Mouse (Mus musculus) stomach, embryonic 16.5 days (tissue): ENCODE results near the gene Ints14. TPM values are rescaled to one million over a fixed set of nuclear protein-coding genes. Genes with fewer than 3 reads are reported as not detected.

Experiments
- ATAC-seq: fragments of 200-750 bp; cut with Nextera tagmentation; 2 replicates; pipeline ENCODE4 v1.8.0; 2017; ENCODE audit warnings: moderate number of reproducible peaks, moderate TSS enrichment; ENCODE audit not compliant: insufficient read depth, low FRiP score
- H3K27ac ChIP-seq: fragments of 300-500 bp; sonication (generic); 2 replicates; pipeline ENCODE4 v1.5.1; 2014; ENCODE audit warnings: low read length
- H3K27me3 ChIP-seq: fragments of 300-500 bp; sonication (generic); 2 replicates; pipeline ENCODE4 v1.6.1; 2014; ENCODE audit warnings: low read length, control low read depth, mixed read lengths; ENCODE audit not compliant: control insufficient read depth, insufficient read depth
- H3K36me3 ChIP-seq: fragments of 300-500 bp; sonication (generic); 2 replicates; pipeline ENCODE4 v1.6.1; 2014; ENCODE audit warnings: low read length; ENCODE audit not compliant: control insufficient read depth, insufficient read depth
- H3K4me1 ChIP-seq: fragments of 300-500 bp; sonication (generic); 2 replicates; pipeline ENCODE4 v1.6.1; 2014; ENCODE audit warnings: low read length, control low read depth, mixed read lengths; ENCODE audit not compliant: control insufficient read depth, insufficient read depth
- H3K4me2 ChIP-seq: fragments of 300-500 bp; sonication (generic); 2 replicates; pipeline ENCODE4 v1.6.1; 2014; ENCODE audit warnings: low read depth, low read length, mixed read lengths
- H3K4me3 ChIP-seq: fragments of 300-500 bp; sonication (generic); replicated peaks from 2 replicates; pipeline ENCODE4 v1.5.1; 2014; ENCODE audit warnings: mild to moderate bottlenecking, low read length
- H3K9ac ChIP-seq: fragments of 300-500 bp; sonication (generic); 2 replicates; pipeline ENCODE4 v1.6.1; 2014; ENCODE audit warnings: low read length
- H3K9me3 ChIP-seq: fragments of 300-500 bp; sonication (generic); replicated peaks from 2 replicates; pipeline ENCODE4 v1.6.1; 2016; ENCODE audit warnings: low read length, control low read depth; ENCODE audit not compliant: control insufficient read depth
- WGBS: fragments of 180-500 bp; shearing (Covaris S2); extraction: QIAGEN DNeasy Blood & Tissue Kit; methylation state at CpG from one replicate; pipeline ENCODE4 v1.1.7; 2014; 5-methylcytosine and 5-hydroxymethylcytosine counted together
- polyA plus RNA-seq: library from polyadenylated mRNA; unstranded; fragments of >200 nt; fragmentation: Nextera tagmentation; extraction: Ambion mirVana; gene quantifications from 2 replicates; pipeline ENCODE4 v1.2.1, GENCODE M21; 2015

Gene Ints14
- polyA plus RNA-seq, 1 experiment from 2014 or later = 46.5 TPM

- Histone ChIP-seq H3K4me2 (no peak overlapping the region), H3K4me1 (no peaks in the 10 kb centered on the region), H3K4me3 (no peak overlapping the region), H3K36me3 (peaks cover 2% of the 10 kb centered on the region), H3K9me3 (no peaks in the 10 kb centered on the region; the same call in 1 of the 2 replicates), H3K27me3 (no peaks in the 10 kb centered on the region), H3K9ac (no peak overlapping the region), H3K27ac (no peak overlapping the region)
- no peak for ATAC-seq
- 91% methylated on average over 8 of the region's 8 CpGs for WGBS
Measured at GRCm38 (mm10) chr9:65005737-65006136, 45.0 kb downstream of the Ints14 start.

DNA sequence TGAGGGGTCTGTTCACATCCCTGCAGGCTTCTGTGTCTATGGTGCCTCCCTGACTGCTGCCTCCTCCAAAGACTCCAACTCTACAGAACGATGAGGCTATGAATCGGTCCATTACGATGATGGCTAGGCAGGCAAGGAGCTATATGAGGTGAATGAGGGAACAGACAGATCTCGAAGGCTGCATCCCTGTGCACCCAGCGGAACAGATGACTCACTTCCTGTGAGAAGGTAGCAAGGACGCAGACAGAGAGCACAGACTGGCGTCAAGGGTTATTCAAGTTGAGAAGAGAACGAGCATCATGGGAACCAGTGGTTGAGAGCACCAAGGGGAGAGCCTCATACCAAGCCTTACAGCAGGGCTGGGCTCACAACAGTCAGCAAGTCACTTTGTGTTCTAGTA, 49.9 kb downstream of the Ints14 start:
- Histone ChIP-seq H3K4me1 (no peaks in the 10 kb centered on the region), H3K27me3 (no peaks in the 10 kb centered on the region), H3K36me3 (peaks cover 2% of the 10 kb centered on the region; the same call in 1 of the 2 replicates), H3K27ac (no peak overlapping the region), H3K4me3 (no peak overlapping the region), H3K9ac (no peak overlapping the region), H3K4me2 (no peak overlapping the region), H3K9me3 (no peaks in the 10 kb centered on the region; the same call in 1 of the 2 replicates)
- ATAC-seq = no peak
- WGBS = 83% methylated on average over 8 of the region's 8 CpGs

DNA sequence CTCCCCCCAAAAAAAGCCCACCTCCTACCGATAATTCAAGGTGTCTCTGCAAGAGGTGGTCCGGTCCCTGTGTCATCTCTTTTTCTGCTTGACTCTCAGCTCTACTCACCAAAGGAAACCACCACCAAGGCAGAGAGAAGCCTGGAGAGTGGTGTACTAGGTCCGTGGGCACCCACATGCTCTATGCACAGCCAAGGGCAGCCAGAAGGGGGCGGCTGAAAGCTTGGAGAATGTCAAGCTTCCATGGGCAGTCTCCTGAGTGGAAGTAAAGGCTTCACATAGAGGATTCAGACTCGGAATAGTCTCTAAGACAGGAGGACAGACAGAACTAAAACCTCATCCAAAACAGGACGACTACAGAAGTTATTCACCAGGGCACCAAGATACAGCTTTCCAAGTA, 50.6 kb downstream of the Ints14 start:
- H3K27ac ChIP-seq = no peak overlapping the region
- no peak overlapping the region for H3K4me2 ChIP-seq
- no peaks in the 10 kb centered on the region for H3K27me3 ChIP-seq
- 60% methylated on average over 6 of the region's 6 CpGs for WGBS
- no peak overlapping the region for H3K4me3 ChIP-seq
- no peak overlapping the region for H3K9ac ChIP-seq
- peaks cover 6% of the 10 kb centered on the region; the same call in 1 of the 2 replicates for H3K4me1 ChIP-seq
- no peaks in the 10 kb centered on the region; the same call in 1 of the 2 replicates for H3K9me3 ChIP-seq
- peaks cover 2% of the 10 kb centered on the region; the same call in 1 of the 2 replicates for H3K36me3 ChIP-seq
- ATAC-seq = no peak

DNA sequence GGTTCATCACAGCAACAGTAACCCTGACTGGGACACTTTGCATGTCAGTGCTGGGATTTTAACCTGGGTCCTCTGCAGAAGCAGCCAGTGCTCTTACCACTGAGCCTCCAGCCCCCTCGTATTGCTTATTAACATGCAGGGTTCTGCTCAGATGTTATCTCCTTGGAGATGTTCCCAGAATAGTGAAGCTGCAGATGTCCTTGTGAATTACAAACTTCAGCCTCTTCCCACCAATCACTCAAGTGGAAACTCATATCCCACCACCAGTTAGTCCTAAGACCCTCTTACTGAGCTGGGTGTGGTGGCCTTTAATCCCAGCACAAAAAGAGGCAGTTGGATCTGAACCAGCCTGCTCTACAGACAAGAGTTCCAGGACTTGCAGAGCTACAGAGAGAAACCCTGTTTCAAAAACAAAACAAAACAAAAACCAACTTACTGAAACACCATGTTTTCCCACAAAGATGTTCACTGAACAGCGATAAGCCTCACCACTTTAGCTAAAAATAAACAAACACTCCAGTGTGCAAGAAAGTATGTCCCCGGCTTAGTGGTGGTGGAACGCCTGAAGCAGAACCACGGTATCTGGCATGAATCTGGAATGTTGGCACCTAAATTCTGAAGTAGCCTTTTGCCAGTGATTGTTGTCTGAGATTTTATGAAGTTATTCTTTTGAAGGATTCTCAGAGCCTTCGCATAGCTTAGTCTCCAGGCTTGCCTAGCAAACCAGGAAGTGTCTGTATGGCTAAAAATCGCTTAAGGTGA, 54.9 kb downstream of the Ints14 start:
- Histone ChIP-seq H3K9ac (no peak overlapping the region), H3K4me2 (no peak overlapping the region), H3K4me1 (peaks cover 15% of the 10 kb centered on the region; the same call in 1 of the 2 replicates), H3K27me3 (no peaks in the 10 kb centered on the region), H3K4me3 (no peak overlapping the region), H3K36me3 (no peaks in the 10 kb centered on the region), H3K9me3 (no peaks in the 10 kb centered on the region), H3K27ac (no peak overlapping the region)
- 54% methylated on average over 7 of the region's 7 CpGs for WGBS
- no peak for ATAC-seq

GRCm38 (mm10) chr9:65016241-65016977, 55.7 kb downstream of the Ints14 start:
- ATAC-seq = no peak
- 77% methylated on average over 4 of the region's 4 CpGs for WGBS
- Histone ChIP-seq H3K27me3 (no peaks in the 10 kb centered on the region), H3K4me2 (no peak overlapping the region), H3K36me3 (no peaks in the 10 kb centered on the region), H3K9me3 (no peaks in the 10 kb centered on the region), H3K9ac (no peak overlapping the region), H3K27ac (no peak overlapping the region), H3K4me1 (peaks cover 15% of the 10 kb centered on the region; the same call in 1 of the 2 replicates), H3K4me3 (no peak overlapping the region)

DNA sequence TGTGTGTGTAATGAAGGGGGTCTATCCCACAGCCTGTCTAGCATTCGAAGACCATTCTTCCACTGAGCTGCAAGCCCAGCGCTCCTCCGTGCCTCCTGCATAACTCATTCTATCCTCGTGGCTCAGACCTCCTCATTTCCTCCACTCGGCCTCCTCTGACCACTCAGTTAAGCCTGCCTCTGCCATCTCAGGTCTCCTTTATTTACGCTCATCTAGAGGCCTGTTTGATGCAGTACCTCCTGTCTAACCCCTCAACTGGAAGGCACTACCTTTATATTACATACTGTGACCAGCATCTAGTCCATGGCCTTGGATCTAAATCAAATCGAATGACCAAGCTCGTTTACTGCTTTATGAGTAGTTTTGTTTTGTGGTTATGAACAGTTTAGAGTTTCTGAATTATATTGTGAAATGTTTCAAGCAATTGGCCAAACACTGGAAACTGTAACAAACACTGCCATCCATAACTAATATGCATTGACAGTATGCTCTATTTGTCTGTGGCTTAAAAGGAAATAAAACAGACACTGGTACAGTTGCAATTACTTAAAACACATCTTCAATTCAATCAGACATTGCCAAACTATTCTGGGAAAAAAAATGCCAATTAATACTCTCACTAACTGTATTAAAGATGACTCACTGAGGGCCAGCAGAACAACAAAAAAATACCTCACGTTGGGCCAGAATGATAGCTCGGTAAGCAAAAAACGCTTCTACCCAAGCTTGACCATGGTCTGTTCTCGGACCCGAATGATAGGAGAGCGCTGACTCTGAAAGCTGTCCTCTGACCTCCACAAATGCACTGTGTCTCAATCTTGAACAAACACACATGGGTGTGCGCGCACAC, 56.5 kb downstream of the Ints14 start:
- Histone ChIP-seq H3K27me3 (no peaks in the 10 kb centered on the region), H3K4me1 (peaks cover 16% of the 10 kb centered on the region; the same call in 1 of the 2 replicates), H3K4me3 (no peak overlapping the region), H3K9ac (no peak overlapping the region), H3K4me2 (no peak overlapping the region), H3K27ac (no peak overlapping the region), H3K36me3 (no peaks in the 10 kb centered on the region), H3K9me3 (no peaks in the 10 kb centered on the region)
- no peak for ATAC-seq
- WGBS = 79% methylated on average over 16 of the region's 16 CpGs

DNA sequence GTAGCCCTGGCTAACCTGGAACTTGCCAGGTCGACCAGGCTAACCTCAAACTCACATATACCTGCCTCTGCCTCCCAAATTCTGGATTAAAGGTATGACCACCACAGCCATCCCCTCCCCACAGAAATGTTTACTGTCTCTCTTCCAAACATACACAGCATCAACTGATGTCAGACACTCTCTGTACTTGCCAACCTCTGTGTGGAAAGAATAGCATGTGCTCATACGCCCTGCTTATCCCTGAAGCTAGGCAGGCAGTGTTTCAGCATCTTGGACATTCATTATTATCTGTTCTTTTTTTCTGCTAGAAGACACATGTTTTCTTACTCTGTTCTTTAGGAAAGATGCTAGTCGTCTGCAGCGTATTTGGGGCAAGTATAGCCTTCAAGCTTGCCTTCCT, 57.2 kb downstream of the Ints14 start:
- no peak for ATAC-seq
- Histone ChIP-seq H3K36me3 (no peaks in the 10 kb centered on the region), H3K4me2 (no peak overlapping the region), H3K4me3 (no peak overlapping the region), H3K27me3 (no peaks in the 10 kb centered on the region), H3K27ac (no peak overlapping the region), H3K9me3 (no peaks in the 10 kb centered on the region), H3K9ac (no peak overlapping the region), H3K4me1 (peaks cover 19% of the 10 kb centered on the region; the same call in 1 of the 2 replicates)
- 83% methylated on average over 4 of the region's 4 CpGs for WGBS

DNA sequence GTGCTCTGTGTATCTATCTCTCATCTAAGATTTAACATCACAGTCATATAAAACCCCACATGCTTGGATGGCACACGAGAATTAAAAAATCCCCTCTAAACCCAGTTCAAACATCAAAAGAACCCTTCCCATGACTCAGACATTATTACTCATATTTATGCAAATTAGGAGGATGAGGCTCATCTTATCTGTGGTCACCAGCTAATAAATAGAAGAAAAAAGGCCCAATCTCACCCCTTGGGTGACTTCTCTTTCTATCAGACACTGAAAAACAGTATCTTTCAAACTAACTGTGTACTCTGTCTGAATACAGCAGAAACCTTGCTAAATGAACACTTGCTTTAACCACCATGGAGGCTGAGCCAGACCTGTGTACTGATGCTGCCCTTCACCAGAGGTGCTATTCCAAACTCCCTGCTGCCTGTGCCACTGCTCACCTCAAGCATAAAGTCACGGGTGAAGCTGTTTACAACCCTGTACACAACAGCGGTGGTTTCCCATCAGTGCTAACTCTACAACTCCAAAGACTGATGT, 58.0 kb downstream of the Ints14 start:
- no peak overlapping the region for H3K4me3 ChIP-seq
- H3K9ac ChIP-seq = no peak overlapping the region
- H3K27ac ChIP-seq = no peak overlapping the region
- WGBS = 65% methylated on average over 3 of the region's 3 CpGs
- H3K36me3 ChIP-seq = no peaks in the 10 kb centered on the region
- H3K4me2 ChIP-seq = no peak overlapping the region
- peaks cover 19% of the 10 kb centered on the region; the same call in 1 of the 2 replicates for H3K4me1 ChIP-seq
- no peak for ATAC-seq
- no peaks in the 10 kb centered on the region for H3K9me3 ChIP-seq
- no peaks in the 10 kb centered on the region for H3K27me3 ChIP-seq
